Mouse (Mus musculus): ENCODE data around the gene Fbrsl1. TPM values are rescaled to one million over a fixed set of nuclear protein-coding genes. Genes with fewer than 3 reads are reported as not detected.

Gene Fbrsl1
- 1 to 10 TPM; 5.1 to 5.8 TPM for polyA plus RNA-seq (2017; shearing (Covaris generic))

- peak; percentile 74 for ATAC-seq
Observed at GRCm38 (mm10) chr5:110448436-110449134, at the start of gene Fbrsl1. Gene Fbrsl1 (minus strand): TSS chr5:110448503.

- no peak for ATAC-seq
Observed at GRCm38 (mm10) chr5:110498071-110498470, 49.8 kb upstream of the Fbrsl1 start.

GRCm38 (mm10) chr5:110497556-110497955 is 49.3 kb upstream of the Fbrsl1 start:
- ATAC-seq: no peak

GRCm38 (mm10) chr5:110495051-110495450 is 46.7 kb upstream of the Fbrsl1 start:
- ATAC-seq: no peak

- ATAC-seq: no peak
Observed at GRCm38 (mm10) chr5:110494396-110494795, 46.1 kb upstream of the Fbrsl1 start.

GRCm38 (mm10) chr5:110493785-110494184 is 45.5 kb upstream of the Fbrsl1 start:
- ATAC-seq: peak; percentile 90

GRCm38 (mm10) chr5:110489639-110490038 is 41.3 kb upstream of the Fbrsl1 start:
- ATAC-seq: no peak

- ATAC-seq: no peak
Observed at GRCm38 (mm10) chr5:110487943-110488342, 39.6 kb upstream of the Fbrsl1 start.

GRCm38 (mm10) chr5:110486674-110487334 is 38.5 kb upstream of the Fbrsl1 start:
- ATAC-seq: no peak

- no peak for ATAC-seq
Observed at GRCm38 (mm10) chr5:110484711-110485110, 36.4 kb upstream of the Fbrsl1 start.

GRCm38 (mm10) chr5:110479228-110479627 is 30.9 kb upstream of the Fbrsl1 start:
- ATAC-seq: no peak

- ATAC-seq: no peak
Observed at GRCm38 (mm10) chr5:110474156-110474555, 25.9 kb upstream of the Fbrsl1 start.

- no peak for ATAC-seq
Observed at GRCm38 (mm10) chr5:110472834-110473233, 24.5 kb upstream of the Fbrsl1 start.

- no peak for ATAC-seq
Observed at GRCm38 (mm10) chr5:110471981-110472476, 23.7 kb upstream of the Fbrsl1 start.

GRCm38 (mm10) chr5:110471285-110471684 is 23.0 kb upstream of the Fbrsl1 start:
- ATAC-seq: no peak

- no peak for ATAC-seq
Observed at GRCm38 (mm10) chr5:110469227-110469925, 21.1 kb upstream of the Fbrsl1 start.

GRCm38 (mm10) chr5:110468296-110468695 is 20.0 kb upstream of the Fbrsl1 start:
- ATAC-seq: no peak

- no peak for ATAC-seq
Observed at GRCm38 (mm10) chr5:110467725-110468124, 19.4 kb upstream of the Fbrsl1 start.

GRCm38 (mm10) chr5:110466531-110467424 is 18.5 kb upstream of the Fbrsl1 start:
- no peak for ATAC-seq

GRCm38 (mm10) chr5:110462646-110463045 is 14.3 kb upstream of the Fbrsl1 start:
- no peak for ATAC-seq

- ATAC-seq: no peak
Observed at GRCm38 (mm10) chr5:110458936-110459335, 10.6 kb upstream of the Fbrsl1 start.

- no peak for ATAC-seq
Observed at GRCm38 (mm10) chr5:110455272-110455671, 7.0 kb upstream of the Fbrsl1 start.
